Mouse (Mus musculus): ENCODE measurements at regions not wholly inside any gene's neighbourhood (a gene's known extent, or its start where the extent isn't known, plus 50 kb on each side); places are given as distances from the start of the nearest gene placed in this dataset.

DNA sequence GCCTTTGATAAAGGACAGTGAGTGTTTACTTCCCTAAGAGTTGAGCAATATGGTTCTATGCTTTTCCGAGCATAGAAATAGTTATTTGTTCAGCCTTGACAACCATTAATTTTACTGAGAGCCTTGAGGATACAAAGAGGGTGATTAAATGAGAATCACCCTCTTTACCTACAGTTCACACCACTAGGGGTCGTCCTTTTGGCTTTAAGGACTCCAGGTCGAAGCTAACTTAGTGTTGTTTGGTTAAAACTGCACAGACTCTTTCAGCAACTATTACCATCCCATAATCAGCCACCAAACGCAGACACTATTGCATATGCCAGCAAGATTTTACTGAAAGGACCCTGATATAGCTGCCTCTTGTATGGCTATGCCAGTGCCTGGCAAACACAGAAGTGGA lies 559.2 kb upstream of the 2610301B20Rik start:
- H3K4me3 ChIP-seq (ENCODE audit: low read depth, low read length): no peak overlapping the region
- H3K4me1 ChIP-seq (ENCODE audit: control insufficient read depth, insufficient read depth, insufficient read length, low read length): no peaks in the 10 kb centered on the region
- H3K36me3 ChIP-seq (ENCODE audit: control insufficient read depth, insufficient read depth, low read length): no peaks in the 10 kb centered on the region
- H3K27ac ChIP-seq (ENCODE audit: insufficient read depth, low read depth, low read length): no peak overlapping the region
- 55% methylated on average over 4 of the region's 4 CpGs for WGBS
- TF ChIP-seq POLR2A (IDR thresholded peaks at IDR 0.05; ENCODE audit: low read depth, low read length) (no peak), CTCF (IDR thresholded peaks at IDR 0.05; ENCODE audit: extremely low read depth, insufficient read length, insufficient replicate concordance, low read depth, low read length) (no peak)
- no peaks in the 10 kb centered on the region for H3K27me3 ChIP-seq (ENCODE audit: control insufficient read depth, insufficient read depth, low read length)

DNA sequence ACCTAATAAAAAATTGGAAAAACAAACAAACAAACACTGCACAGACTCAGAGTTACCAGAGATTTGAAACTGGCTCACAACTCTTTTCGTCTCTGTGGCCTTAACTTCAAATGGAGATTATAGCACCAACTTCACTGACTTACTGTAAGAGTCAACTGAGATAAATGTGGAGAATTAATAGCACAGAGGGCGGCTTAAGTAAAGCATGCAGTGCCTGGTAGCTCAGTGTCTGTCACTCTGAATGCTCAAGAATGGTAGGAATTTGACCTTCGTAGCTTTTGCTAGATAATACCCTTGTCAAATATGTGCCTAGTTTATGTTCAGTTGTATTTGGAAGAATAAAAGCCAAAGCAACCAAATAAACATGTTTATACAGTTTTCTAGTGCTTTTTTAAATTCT lies 558.4 kb upstream of the 2610301B20Rik start:
- Histone ChIP-seq H3K36me3 (ENCODE audit: control insufficient read depth, insufficient read depth, low read length) (no peaks in the 10 kb centered on the region), H3K4me1 (ENCODE audit: control insufficient read depth, insufficient read depth, insufficient read length, low read length) (no peaks in the 10 kb centered on the region), H3K4me3 (ENCODE audit: low read depth, low read length) (no peak overlapping the region), H3K27ac (ENCODE audit: insufficient read depth, low read depth, low read length) (no peak overlapping the region), H3K27me3 (ENCODE audit: control insufficient read depth, insufficient read depth, low read length) (no peaks in the 10 kb centered on the region)
- WGBS: 38% methylated on average over 3 of the region's 3 CpGs
- TF ChIP-seq CTCF (IDR thresholded peaks at IDR 0.05; ENCODE audit: extremely low read depth, insufficient read length, insufficient replicate concordance, low read depth, low read length) (no peak), POLR2A (IDR thresholded peaks at IDR 0.05; ENCODE audit: low read depth, low read length) (no peak)

DNA sequence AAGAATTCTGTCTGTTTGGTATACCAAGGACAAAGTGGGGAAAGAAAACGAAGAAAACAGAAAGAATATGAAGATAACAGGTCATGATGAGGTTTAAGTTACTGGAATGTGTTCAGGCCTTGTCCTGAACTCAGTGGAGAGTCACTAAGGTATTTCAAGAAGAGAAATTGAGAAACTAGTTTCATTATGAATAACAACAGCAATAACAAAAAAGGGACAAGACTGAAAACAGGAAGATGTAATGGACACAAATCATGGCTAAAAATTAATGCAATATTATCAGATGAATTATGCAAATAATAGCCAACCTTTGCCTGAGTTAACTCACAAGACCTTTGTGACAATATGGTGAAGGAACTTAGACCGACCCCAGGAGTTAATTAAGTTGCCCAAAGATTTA lies 530.2 kb upstream of the 2610301B20Rik start:
- no peak for TF ChIP-seq POLR2A (IDR thresholded peaks at IDR 0.05; ENCODE audit: low read depth, low read length)
- TF ChIP-seq CTCF (IDR thresholded peaks at IDR 0.05; ENCODE audit: extremely low read depth, insufficient read length, insufficient replicate concordance, low read depth, low read length): no peak
- 53% methylated on average over 2 of the region's 2 CpGs for WGBS

GRCm38 (mm10) chr4:10351876-10352627 lies 522.2 kb upstream of the 2610301B20Rik start:
- WGBS: 75% methylated on average over 4 of the region's 4 CpGs
- Histone ChIP-seq H3K4me1 (ENCODE audit: control insufficient read depth, insufficient read depth, insufficient read length, low read length) (no peaks in the 10 kb centered on the region), H3K4me3 (ENCODE audit: low read depth, low read length) (no peak overlapping the region), H3K27me3 (ENCODE audit: control insufficient read depth, insufficient read depth, low read length) (no peaks in the 10 kb centered on the region), H3K36me3 (ENCODE audit: control insufficient read depth, insufficient read depth, low read length) (no peaks in the 10 kb centered on the region), H3K27ac (ENCODE audit: insufficient read depth, low read depth, low read length) (no peak overlapping the region)
- no peak for TF ChIP-seq CTCF (IDR thresholded peaks at IDR 0.05; ENCODE audit: extremely low read depth, insufficient read length, insufficient replicate concordance, low read depth, low read length)
- no peak for TF ChIP-seq POLR2A (IDR thresholded peaks at IDR 0.05; ENCODE audit: low read depth, low read length)

More for the DNA sequence above, 530.2 kb upstream of the 2610301B20Rik start:
- no peaks in the 10 kb centered on the region for H3K36me3 ChIP-seq (ENCODE audit: control insufficient read depth, insufficient read depth, low read length)
- H3K27ac ChIP-seq (ENCODE audit: insufficient read depth, low read depth, low read length): no peak overlapping the region
- no peaks in the 10 kb centered on the region for H3K27me3 ChIP-seq (ENCODE audit: control insufficient read depth, insufficient read depth, low read length)
- H3K4me1 ChIP-seq (ENCODE audit: control insufficient read depth, insufficient read depth, insufficient read length, low read length): no peaks in the 10 kb centered on the region
- no peak overlapping the region for H3K4me3 ChIP-seq (ENCODE audit: low read depth, low read length)

GRCm38 (mm10) chr4:10357572-10357971 lies 516.7 kb upstream of the 2610301B20Rik start:
- H3K4me1 ChIP-seq (ENCODE audit: control insufficient read depth, insufficient read depth, insufficient read length, low read length): no peaks in the 10 kb centered on the region
- no peaks in the 10 kb centered on the region for H3K27me3 ChIP-seq (ENCODE audit: control insufficient read depth, insufficient read depth, low read length)
- H3K4me3 ChIP-seq (ENCODE audit: low read depth, low read length): no peak overlapping the region
- 64% methylated on average over 3 of the region's 3 CpGs for WGBS
- H3K27ac ChIP-seq (ENCODE audit: insufficient read depth, low read depth, low read length): no peak overlapping the region
- no peak for TF ChIP-seq CTCF (IDR thresholded peaks at IDR 0.05; ENCODE audit: extremely low read depth, insufficient read length, insufficient replicate concordance, low read depth, low read length)
- TF ChIP-seq POLR2A (IDR thresholded peaks at IDR 0.05; ENCODE audit: low read depth, low read length): no peak
- no peaks in the 10 kb centered on the region for H3K36me3 ChIP-seq (ENCODE audit: control insufficient read depth, insufficient read depth, low read length)

GRCm38 (mm10) chr4:10389790-10390189 lies 484.5 kb upstream of the 2610301B20Rik start:
- Histone ChIP-seq H3K27ac (ENCODE audit: insufficient read depth, low read depth, low read length) (no peak overlapping the region), H3K36me3 (ENCODE audit: control insufficient read depth, insufficient read depth, low read length) (no peaks in the 10 kb centered on the region), H3K4me3 (ENCODE audit: low read depth, low read length) (no peak overlapping the region), H3K4me1 (ENCODE audit: control insufficient read depth, insufficient read depth, insufficient read length, low read length) (no peaks in the 10 kb centered on the region), H3K27me3 (ENCODE audit: control insufficient read depth, insufficient read depth, low read length) (no peaks in the 10 kb centered on the region)
- TF ChIP-seq CTCF (IDR thresholded peaks at IDR 0.05; ENCODE audit: extremely low read depth, insufficient read length, insufficient replicate concordance, low read depth, low read length) (no peak), POLR2A (IDR thresholded peaks at IDR 0.05; ENCODE audit: low read depth, low read length) (no peak)
- 65% methylated on average over 2 of the region's 2 CpGs for WGBS

GRCm38 (mm10) chr4:10397249-10397648 lies 477.0 kb upstream of the 2610301B20Rik start:
- no peaks in the 10 kb centered on the region for H3K36me3 ChIP-seq (ENCODE audit: control insufficient read depth, insufficient read depth, low read length)
- no peak overlapping the region for H3K4me3 ChIP-seq (ENCODE audit: low read depth, low read length)
- no peaks in the 10 kb centered on the region for H3K27me3 ChIP-seq (ENCODE audit: control insufficient read depth, insufficient read depth, low read length)
- no peak overlapping the region for H3K27ac ChIP-seq (ENCODE audit: insufficient read depth, low read depth, low read length)
- H3K4me1 ChIP-seq (ENCODE audit: control insufficient read depth, insufficient read depth, insufficient read length, low read length): no peaks in the 10 kb centered on the region
- TF ChIP-seq CTCF (IDR thresholded peaks at IDR 0.05; ENCODE audit: extremely low read depth, insufficient read length, insufficient replicate concordance, low read depth, low read length) (no peak), POLR2A (IDR thresholded peaks at IDR 0.05; ENCODE audit: low read depth, low read length) (no peak)
